Mouse (Mus musculus) kidney, embryonic 15.5 days (tissue): Measurements from ENCODE around the gene Hist1h4h. TPM values are rescaled to one million over a fixed set of nuclear protein-coding genes. Genes with fewer than 3 reads are reported as not detected.
"Not testable (repeated sequence)": the region's sequence is repeated elsewhere in the genome, so short reads cannot be mapped to it uniquely, and the experiment has no call there.

Experiments used
- ATAC-seq: fragments of 200-750 bp; cut with Nextera tagmentation; replicated peaks from 2 replicates; pipeline ENCODE4 v1.8.0; 2017; ENCODE audit warnings: moderate TSS enrichment; ENCODE audit not compliant: low FRiP score
- H3K27ac ChIP-seq: fragments of 300-500 bp; sonication (generic); 2 replicates; pipeline ENCODE4 v1.5.1; 2015; ENCODE audit warnings: mild to moderate bottlenecking, inconsistent platforms
- H3K27me3 ChIP-seq: fragments of 300-500 bp; sonication (generic); 2 replicates; pipeline ENCODE4 v1.6.1; 2015; ENCODE audit warnings: inconsistent platforms
- H3K36me3 ChIP-seq: fragments of 300-500 bp; sonication (generic); 2 replicates; pipeline ENCODE4 v1.6.1; 2015; ENCODE audit warnings: inconsistent platforms
- H3K4me1 ChIP-seq: fragments of 300-500 bp; sonication (generic); 2 replicates; pipeline ENCODE4 v1.6.1; 2015; ENCODE audit warnings: inconsistent platforms
- H3K4me2 ChIP-seq: fragments of 300-500 bp; sonication (generic); 2 replicates; pipeline ENCODE4 v1.6.1; 2015; ENCODE audit warnings: moderate library complexity, mild to moderate bottlenecking, inconsistent platforms
- H3K4me3 ChIP-seq: fragments of 300-500 bp; sonication (generic); replicated peaks from 2 replicates; pipeline ENCODE4 v1.5.1; 2015; ENCODE audit warnings: mild to moderate bottlenecking, inconsistent platforms
- H3K9ac ChIP-seq: fragments of 300-500 bp; sonication (generic); 2 replicates; pipeline ENCODE4 v1.6.1; 2015; ENCODE audit warnings: mild to moderate bottlenecking, inconsistent platforms
- H3K9me3 ChIP-seq: fragments of 300-500 bp; sonication (generic); replicated peaks from 2 replicates; pipeline ENCODE4 v1.6.1; 2016; ENCODE audit warnings: inconsistent platforms
- WGBS: fragments of 180-500 bp; shearing (Covaris S2); methylation state at CpG from one replicate; pipeline ENCODE4 v1.1.7; 2015; ENCODE audit warnings: mixed read lengths; 5-methylcytosine and 5-hydroxymethylcytosine counted together
- microRNA-seq: library from miRNA; unstranded; fragments of <30 nt; microRNA quantifications from one replicate; pipeline ENCODE4, GENCODE M21; 2016
- polyA plus RNA-seq: library from polyadenylated mRNA; unstranded; fragments of >200 nt; fragmentation: Nextera tagmentation; extraction: Ambion mirVana; gene quantifications from 2 replicates; pipeline ENCODE4 v1.2.1, GENCODE M21; 2015

Gene Hist1h4h
- polyA plus RNA-seq, 1 experiment from 2014 or later: 7.8 TPM

- H3K27ac ChIP-seq: peak overlapping the region; percentile 92
- H3K9ac ChIP-seq: peak overlapping the region; percentile 67
- H3K4me3 ChIP-seq: peak overlapping the region; percentile 51
- H3K4me1 ChIP-seq: peaks cover 19% of the 10 kb centered on the region
- not testable (repeated sequence) for ATAC-seq, H3K9me3 ChIP-seq, H3K27me3 ChIP-seq, H3K36me3 ChIP-seq
- WGBS: 2% methylated on average over 11 of the region's 40 CpGs
- H3K4me2 ChIP-seq: peak overlapping the region; percentile 68
Measured at GRCm38 (mm10) chr13:23575864-23576313, 45.0 kb downstream of the Hist1h4h start.

GRCm38 (mm10) chr13:23576351-23576881, 45.6 kb downstream of the Hist1h4h start:
- peak overlapping the region; percentile 68 for H3K4me2 ChIP-seq
- no peaks in the 10 kb centered on the region for H3K9me3 ChIP-seq
- H3K4me3 ChIP-seq: peak overlapping the region; percentile 51
- ATAC-seq: no peak
- H3K9ac ChIP-seq: peak overlapping the region; percentile 67
- peaks cover 19% of the 10 kb centered on the region for H3K4me1 ChIP-seq
- peak overlapping the region; percentile 92 for H3K27ac ChIP-seq
- 7% methylated on average over 7 of the region's 7 CpGs for WGBS
- no peaks in the 10 kb centered on the region for H3K36me3 ChIP-seq
- no peaks in the 10 kb centered on the region for H3K27me3 ChIP-seq

GRCm38 (mm10) chr13:23576906-23577639, 46.2 kb downstream of the Hist1h4h start:
- Histone ChIP-seq H3K27me3 (no peaks in the 10 kb centered on the region), H3K4me2 (peak overlapping the region; percentile 68), H3K9ac (peak overlapping the region; percentile 67), H3K9me3 (no peaks in the 10 kb centered on the region), H3K36me3 (no peaks in the 10 kb centered on the region), H3K4me3 (peak overlapping the region; percentile 51), H3K4me1 (peaks cover 22% of the 10 kb centered on the region), H3K27ac (peak overlapping the region; percentile 92)
- WGBS: 42% methylated on average over 6 of the region's 6 CpGs
- no peak for ATAC-seq

- H3K4me1 ChIP-seq: peaks cover 25% of the 10 kb centered on the region
- H3K4me2 ChIP-seq: no peak overlapping the region
- H3K9me3 ChIP-seq: no peaks in the 10 kb centered on the region
- no peak overlapping the region for H3K9ac ChIP-seq
- 94% methylated on average over 1 of the region's 1 CpGs for WGBS
- no peak overlapping the region for H3K27ac ChIP-seq
- ATAC-seq: no peak
- H3K4me3 ChIP-seq: no peak overlapping the region
- H3K36me3 ChIP-seq: no peaks in the 10 kb centered on the region
- H3K27me3 ChIP-seq: no peaks in the 10 kb centered on the region
Measured at GRCm38 (mm10) chr13:23577835-23578234, 47.0 kb downstream of the Hist1h4h start.

Small RNA genes within 50 kb of the gene (microRNA-seq; reads per million reads assigned to microRNA genes)
- gene Gm44297 (not detected), gene Gm44359 (not detected), gene Gm44394 (not detected), gene n-TStga1 (1.2 reads per million)

Other genes starting within 250 kb of the Hist1h4h start
- gene Zfp322a, start 161.8 kb upstream of the Hist1h4h start, polyA plus RNA-seq: 48.8 and 48.9 TPM in 2 replicates
- 13.5 and 13.7 TPM in 2 replicates for gene Abt1, start 107.2 kb upstream of the Hist1h4h start, polyA plus RNA-seq
- 0.08 and 0.12 TPM in 2 replicates for gene Btn1a1, start 65.1 kb upstream of the Hist1h4h start, polyA plus RNA-seq
- gene Btn2a2, start 42.2 kb upstream of the Hist1h4h start, polyA plus RNA-seq: 0.55 and 0.71 TPM in 2 replicates
- gene Hist1h2af, start 2.9 kb downstream of the Hist1h4h start, polyA plus RNA-seq: 3.3 and 7.3 TPM in 2 replicates
- 6.6 and 6.9 TPM in 2 replicates for gene Hist1h3g, start 4.4 kb downstream of the Hist1h4h start, polyA plus RNA-seq
- gene Hist1h2bh, start 12.3 kb downstream of the Hist1h4h start, polyA plus RNA-seq: 0.91 and 1.1 TPM in 2 replicates
- 0.86 and 1.3 TPM in 2 replicates for gene Hist1h3f, start 13.0 kb downstream of the Hist1h4h start, polyA plus RNA-seq
- 0.96 and 1.3 TPM in 2 replicates for gene Hist1h4f, start 20.6 kb downstream of the Hist1h4h start, polyA plus RNA-seq
- gene Hist1h1d, start 22.2 kb downstream of the Hist1h4h start, polyA plus RNA-seq: 0.66 and 0.67 TPM in 2 replicates
- gene Hist1h3e, start 31.3 kb downstream of the Hist1h4h start, polyA plus RNA-seq: 6.5 and 6.7 TPM in 2 replicates
- gene Hist1h2ae, start 40.2 kb downstream of the Hist1h4h start, polyA plus RNA-seq: 84.7 and 118 TPM in 2 replicates
- 10.6 and 10.9 TPM in 2 replicates for gene Hist1h2bg, start 40.3 kb downstream of the Hist1h4h start, polyA plus RNA-seq
- gene Hist1h2bf, start 43.1 kb downstream of the Hist1h4h start, polyA plus RNA-seq: 6.0 and 6.9 TPM in 2 replicates
- 3.6 TPM in 2 replicates for gene Hist1h2ad, start 43.3 kb downstream of the Hist1h4h start, polyA plus RNA-seq
- gene Hist1h3d, start 44.7 kb downstream of the Hist1h4h start, polyA plus RNA-seq: 6.5 and 7.5 TPM in 2 replicates
- gene Hist1h4d, start 50.5 kb downstream of the Hist1h4h start, polyA plus RNA-seq: 123 and 142 TPM in 2 replicates
- gene Hist1h2be, start 90.1 kb downstream of the Hist1h4h start, polyA plus RNA-seq: 3.1 and 3.7 TPM in 2 replicates
- 19.7 and 21.1 TPM in 2 replicates for gene Hist1h1e, start 91.5 kb downstream of the Hist1h4h start, polyA plus RNA-seq
- gene Hist1h2ac, start 152.9 kb downstream of the Hist1h4h start, polyA plus RNA-seq: 1.3 and 1.5 TPM in 2 replicates
- gene Hist1h2bc, start 153.1 kb downstream of the Hist1h4h start, polyA plus RNA-seq: 65.3 and 71.8 TPM in 2 replicates
- gene Hist1h1t, start 164.8 kb downstream of the Hist1h4h start, polyA plus RNA-seq: 0.31 TPM in 1 of 2 replicates, not detected in the other
- gene Hist1h4c, start 167.4 kb downstream of the Hist1h4h start, polyA plus RNA-seq: 7.5 and 8.5 TPM in 2 replicates
- gene Hfe, start 179.8 kb downstream of the Hist1h4h start, polyA plus RNA-seq: 6.4 and 7.7 TPM in 2 replicates
- gene Hist1h1c, start 207.8 kb downstream of the Hist1h4h start, polyA plus RNA-seq: 24.1 and 27.2 TPM in 2 replicates
- gene Hist1h3c, start 214.6 kb downstream of the Hist1h4h start, polyA plus RNA-seq: 12.6 and 13.5 TPM in 2 replicates
- 3.8 and 4.5 TPM in 2 replicates for gene Hist1h2bb, start 215.7 kb downstream of the Hist1h4h start, polyA plus RNA-seq
- gene Hist1h2ab, start 220.1 kb downstream of the Hist1h4h start, polyA plus RNA-seq: 39.2 and 44.8 TPM in 2 replicates
- 10.8 and 11.3 TPM in 2 replicates for gene Hist1h3b, start 221.2 kb downstream of the Hist1h4h start, polyA plus RNA-seq
- 5.4 and 6.4 TPM in 2 replicates for gene Hist1h4b, start 226.0 kb downstream of the Hist1h4h start, polyA plus RNA-seq
- gene Hist1h4a, start 230.2 kb downstream of the Hist1h4h start, polyA plus RNA-seq: 0.35 TPM in 1 of 2 replicates, not detected in the other
- gene Hist1h3a, start 231.3 kb downstream of the Hist1h4h start, polyA plus RNA-seq: 8.0 and 9.4 TPM in 2 replicates
- 2.3 and 3.1 TPM in 2 replicates for gene Hist1h1a, start 232.6 kb downstream of the Hist1h4h start, polyA plus RNA-seq
- gene Trim38, start 238.9 kb downstream of the Hist1h4h start, polyA plus RNA-seq: not detected in 2 replicates